19 mouse cellular contexts compared by ENCODE assay signal in genomic region chr3:79227356-79228088, GRCm38 (mm10). TPM values are rescaled to one million over a fixed set of nuclear protein-coding genes. Genes with fewer than 3 reads are reported as not detected.
DNase-seq lines count a peak whose midpoint lies in the region; ATAC-seq and TF ChIP-seq lines count a peak whose summit lies in the region.
"Had no signal": no experiment of that assay in that cellular context is flagged by ENCODE, and none has a peak within 500 bp of the region (broad histone marks: within the 10 kb centered on the region; RNA-seq: fewer than 3 reads in every experiment).

No protein-coding gene starts in this region.

- 88% methylated on average over 17 of the region's 17 CpGs for WGBS in forebrain, embryonic 12.5 days

- ATAC-seq in inflammation-experienced regulatory T-cells, adult 6 months = peak; percentile 86
- peak; percentile 64; the same call in 1 of the 2 replicates for ATAC-seq in neutrophil, adult 5-6 weeks (ENCODE audit: extremely low read depth, insufficient number of reproducible peaks, low FRiP score, poor library complexity, severe bottlenecking)
- no peak for ATAC-seq in forebrain, embryonic 12.5 days (ENCODE audit: low FRiP score)
- no peak for ATAC-seq in cerebellum, adult (ENCODE audit: insufficient number of reproducible peaks, low FRiP score, low TSS enrichment)
- ATAC-seq: hindbrain, postnatal 0 days had no signal

- H3K4me2 ChIP-seq in forebrain, embryonic 12.5 days = no peak overlapping the region
- H3K4me2 ChIP-seq: embryonic facial prominence, embryonic 12.5 days; heart, embryonic 12.5 days; liver, embryonic 13.5 days; midbrain, embryonic 11.5 days; neural tube, embryonic 15.5 days had no signal

- peaks cover 4% of the 10 kb centered on the region; the same call in 1 of the 2 replicates for H3K4me1 ChIP-seq in forebrain, embryonic 12.5 days

- H3K27ac ChIP-seq in layer of hippocampus, adult 2 months = 0 out of 2 replicates have a peak overlapping the region, but pooled peaks have one; percentile 39
- H3K27ac ChIP-seq in forebrain, embryonic 12.5 days = no peak overlapping the region
- H3K27ac ChIP-seq: embryonic facial prominence, embryonic 12.5 days; hindbrain, postnatal 0 days; kidney, postnatal 0 days; liver, embryonic 13.5 days; neural tube, embryonic 15.5 days had no signal

- DNase-seq in layer of hippocampus, adult 2 months (ENCODE audit: low spot score in 2 of 2) = no peak
- no peak for DNase-seq in layer of hippocampus, postnatal 25 days (ENCODE audit: extremely low spot score in 1 of 2, low spot score in 1 of 2)
- DNase-seq in CD8-positive naive resting alpha-beta T cell, adult 2 months (ENCODE audit: low read depth in 2 of 2, low spot score in 2 of 2) = peak; percentile 64 to 68
- no peak for DNase-seq in right cerebral cortex, postnatal 4 days
- DNase-seq: adrenal gland, adult 8-10 months; cerebellum, adult 11-12 months; cerebellum, postnatal 36 days; gastrocnemius, postnatal 14 days; liver, embryonic 13.5 days had no signal

- no peak for TF ChIP-seq CTCF in layer of hippocampus, adult 2 months (conservative IDR thresholded peaks at IDR 0.05)

- H3K4me3 ChIP-seq in layer of hippocampus, adult 2 months = no peak overlapping the region
- H3K4me3 ChIP-seq in forebrain, embryonic 12.5 days (replicated peaks) = no peak overlapping the region
- H3K4me3 ChIP-seq: embryonic facial prominence, embryonic 12.5 days; heart, embryonic 12.5 days; liver, embryonic 13.5 days; neural tube, embryonic 15.5 days had no signal

- no peak overlapping the region for H3K9ac ChIP-seq in forebrain, embryonic 12.5 days
- H3K9ac ChIP-seq: embryonic facial prominence, embryonic 12.5 days; heart, embryonic 12.5 days; liver, embryonic 13.5 days; neural tube, embryonic 15.5 days had no signal

- no peaks in the 10 kb centered on the region for H3K27me3 ChIP-seq in forebrain, embryonic 12.5 days
- H3K27me3 ChIP-seq: embryonic facial prominence, embryonic 12.5 days; heart, embryonic 12.5 days; neural tube, embryonic 15.5 days had no signal

- H3K36me3 ChIP-seq in forebrain, embryonic 12.5 days (replicated peaks) = no peaks in the 10 kb centered on the region
- H3K36me3 ChIP-seq: embryonic facial prominence, embryonic 12.5 days; heart, embryonic 12.5 days; liver, embryonic 13.5 days; neural tube, embryonic 15.5 days had no signal

- H3K9me3 ChIP-seq in forebrain, embryonic 12.5 days = no peaks in the 10 kb centered on the region
- H3K9me3 ChIP-seq: embryonic facial prominence, embryonic 12.5 days; heart, embryonic 12.5 days; liver, embryonic 13.5 days; neural tube, embryonic 15.5 days had no signal

RNA-seq across cellular contexts. Expression of gene Rapgef2, which starts 58.8 kb away (rescaled TPM):
- 100 to 1,000 TPM; 169 to 173 TPM for total RNA-seq in layer of hippocampus, adult 2 months (2021)
- total RNA-seq in layer of hippocampus, postnatal 25 days (2021) = 100 to 1,000 TPM; 149 to 153 TPM
- polyA plus RNA-seq in inflammation-experienced regulatory T-cells, adult 6 months (2017; shearing (Covaris generic)) = 1 to 10 TPM; 5.0 to 7.9 (median 6.5) TPM
- 27.5 and 28.7 TPM in 2 replicates for total RNA-seq in neutrophil, adult 5-6 weeks (2017)
- 9.1 and 10.2 TPM in 2 replicates for polyA plus RNA-seq in forebrain, embryonic 12.5 days (2016; fragmentation: Nextera tagmentation; extraction: Ambion mirVana)

Comparison
In these comparisons a context has a peak if more than half of its experiments do, and no peak if none do; other contexts are left out.
1. DNase-seq: peak in CD8-positive naive resting alpha-beta T cell, adult 2 months (2 of 2); none in layer of hippocampus, adult 2 months (0 of 2), layer of hippocampus, postnatal 25 days (0 of 2) and right cerebral cortex, postnatal 4 days (single experiment).
2. ATAC-seq: peak in inflammation-experienced regulatory T-cells, adult 6 months (single experiment) and neutrophil, adult 5-6 weeks (single experiment); none in forebrain, embryonic 12.5 days (single experiment) and cerebellum, adult (single experiment).